Mouse (Mus musculus): ENCODE measurements around the gene Colca2. TPM values are rescaled to one million over a fixed set of nuclear protein-coding genes. Genes with fewer than 3 reads are reported as not detected.
A peak's percentile ranks its signal among the peaks of the same experiment; 100 is the strongest.

The Colca2 gene
- polyA plus RNA-seq, 1 experiment from 2014 or later: 0.39 TPM

GRCm38 (mm10) chr9:51277834-51278498 is 403 bp downstream of the Colca2 start:
- peak overlapping the region; percentile 54 for H3K4me3 ChIP-seq (ENCODE audit: low read depth, low read length)
- no peaks in the 10 kb centered on the region for H3K9me3 ChIP-seq (ENCODE audit: low read length)

GRCm38 (mm10) chr9:51274678-51275077 is 3.7 kb downstream of the Colca2 start:
- 19% methylated on average over 4 of the region's 4 CpGs for WGBS (ENCODE audit: insufficient replicate concordance)
- Histone ChIP-seq H3K9me3 (ENCODE audit: low read length) (no peaks in the 10 kb centered on the region), H3K9ac (replicated peaks) (no peak overlapping the region), H3K4me3 (ENCODE audit: low read depth, low read length) (no peak overlapping the region), H3K4me1 (ENCODE audit: insufficient read depth) (peaks cover 6% of the 10 kb centered on the region; the same call in 1 of the 2 replicates), H3K36me3 (replicated peaks; ENCODE audit: insufficient read depth, low read length) (no peaks in the 10 kb centered on the region), H3K27ac (ENCODE audit: low read depth) (peak overlapping the region; percentile 44; the same call in 1 of the 2 replicates), H3K4me2 (ENCODE audit: low read depth, low read length) (no peak overlapping the region), H3K27me3 (ENCODE audit: insufficient read depth, low read length) (peaks cover 3% of the 10 kb centered on the region)
- peak; percentile 43 for ATAC-seq
- DNase-seq: peak; percentile 24
- no peak for TF ChIP-seq EP300 (IDR thresholded peaks at IDR 0.05; ENCODE audit: low read depth)
- TF ChIP-seq CTCF (IDR thresholded peaks at IDR 0.05; ENCODE audit: low read depth): no peak

More at GRCm38 (mm10) chr9:51277834-51278498, 403 bp downstream of the Colca2 start:
- H3K4me2 ChIP-seq (ENCODE audit: low read depth, low read length): peak overlapping the region; percentile 79
- H3K27me3 ChIP-seq (ENCODE audit: insufficient read depth, low read length): peaks cover 3% of the 10 kb centered on the region
- H3K36me3 ChIP-seq (replicated peaks; ENCODE audit: insufficient read depth, low read length): no peaks in the 10 kb centered on the region
- TF ChIP-seq EP300 (IDR thresholded peaks at IDR 0.05; ENCODE audit: low read depth) (no peak), CTCF (IDR thresholded peaks at IDR 0.05; ENCODE audit: low read depth) (no peak)
- no peak overlapping the region for H3K9ac ChIP-seq (replicated peaks)
- DNase-seq (no peak), ATAC-seq (no peak)
- H3K27ac ChIP-seq (ENCODE audit: low read depth): peak overlapping the region; percentile 18; the same call in 1 of the 2 replicates
- H3K4me1 ChIP-seq (ENCODE audit: insufficient read depth): peaks cover 6% of the 10 kb centered on the region; the same call in 1 of the 2 replicates
- 27% methylated on average over 13 of the region's 13 CpGs for WGBS (ENCODE audit: insufficient replicate concordance)

DNA sequence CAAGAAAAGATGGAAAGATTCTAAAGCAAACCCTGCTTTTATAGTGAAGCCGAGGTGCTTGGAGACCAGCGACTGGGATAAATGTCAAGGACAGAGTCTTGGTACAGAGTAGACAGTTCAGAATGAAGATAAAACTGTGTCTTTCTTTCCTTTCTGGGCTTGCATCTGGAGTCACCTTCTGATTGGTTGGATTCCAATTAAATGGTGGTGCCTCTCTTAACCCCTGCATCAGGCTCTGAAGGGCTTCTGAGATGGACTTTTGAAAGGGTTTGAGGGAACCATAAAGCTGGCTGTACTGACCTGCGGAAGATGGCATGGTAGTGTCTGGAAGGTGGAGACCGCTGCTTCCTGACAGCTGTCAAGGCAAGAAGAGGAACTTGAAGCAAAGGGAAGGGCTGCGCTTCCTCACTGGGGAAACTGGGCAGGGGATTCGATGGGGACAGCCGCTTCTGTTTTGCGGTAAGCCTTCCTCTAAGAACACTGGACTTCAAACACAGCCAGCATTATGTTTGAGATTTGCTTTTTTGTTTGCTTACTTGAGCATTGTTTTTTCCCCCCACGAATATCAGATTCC is 4.7 kb downstream of the Colca2 start:
- ATAC-seq (no peak), DNase-seq (peak; percentile 25)
- 29% methylated on average over 9 of the region's 9 CpGs for WGBS (ENCODE audit: insufficient replicate concordance)
- no peaks in the 10 kb centered on the region for H3K9me3 ChIP-seq (ENCODE audit: low read length)
- no peak for TF ChIP-seq EP300 (IDR thresholded peaks at IDR 0.05; ENCODE audit: low read depth)
- no peak for TF ChIP-seq CTCF (IDR thresholded peaks at IDR 0.05; ENCODE audit: low read depth)
- H3K27me3 ChIP-seq (ENCODE audit: insufficient read depth, low read length): no peaks in the 10 kb centered on the region
- no peaks in the 10 kb centered on the region for H3K36me3 ChIP-seq (replicated peaks; ENCODE audit: insufficient read depth, low read length)
- H3K9ac ChIP-seq (replicated peaks): no peak overlapping the region
- no peak overlapping the region for H3K27ac ChIP-seq (ENCODE audit: low read depth)
- no peak overlapping the region for H3K4me2 ChIP-seq (ENCODE audit: low read depth, low read length)
- peaks cover 6% of the 10 kb centered on the region; the same call in 1 of the 2 replicates for H3K4me1 ChIP-seq (ENCODE audit: insufficient read depth)
- no peak overlapping the region for H3K4me3 ChIP-seq (ENCODE audit: low read depth, low read length)

GRCm38 (mm10) chr9:51272102-51272501 is 6.3 kb downstream of the Colca2 start:
- H3K9me3 ChIP-seq (ENCODE audit: low read length): no peaks in the 10 kb centered on the region
- H3K36me3 ChIP-seq (replicated peaks; ENCODE audit: insufficient read depth, low read length): no peaks in the 10 kb centered on the region
- H3K27ac ChIP-seq (ENCODE audit: low read depth): no peak overlapping the region
- ATAC-seq: no peak
- no peak overlapping the region for H3K9ac ChIP-seq (replicated peaks)
- H3K27me3 ChIP-seq (ENCODE audit: insufficient read depth, low read length): no peaks in the 10 kb centered on the region
- 47% methylated on average over 5 of the region's 5 CpGs for WGBS (ENCODE audit: insufficient replicate concordance)
- H3K4me2 ChIP-seq (ENCODE audit: low read depth, low read length): no peak overlapping the region
- DNase-seq: no peak
- peaks cover 2% of the 10 kb centered on the region; the same call in 1 of the 2 replicates for H3K4me1 ChIP-seq (ENCODE audit: insufficient read depth)
- TF ChIP-seq EP300 (IDR thresholded peaks at IDR 0.05; ENCODE audit: low read depth) (no peak), CTCF (IDR thresholded peaks at IDR 0.05; ENCODE audit: low read depth) (no peak)
- H3K4me3 ChIP-seq (ENCODE audit: low read depth, low read length): no peak overlapping the region

- Histone ChIP-seq H3K36me3 (replicated peaks; ENCODE audit: insufficient read depth, low read length) (no peaks in the 10 kb centered on the region), H3K9ac (replicated peaks) (no peak overlapping the region), H3K4me1 (ENCODE audit: insufficient read depth) (peaks cover 2% of the 10 kb centered on the region; the same call in 1 of the 2 replicates), H3K27ac (ENCODE audit: low read depth) (no peak overlapping the region), H3K27me3 (ENCODE audit: insufficient read depth, low read length) (no peaks in the 10 kb centered on the region), H3K4me2 (ENCODE audit: low read depth, low read length) (no peak overlapping the region), H3K9me3 (ENCODE audit: low read length) (no peaks in the 10 kb centered on the region), H3K4me3 (ENCODE audit: low read depth, low read length) (no peak overlapping the region)
- no peak for DNase-seq
- no peak for ATAC-seq
- 70% methylated on average over 8 of the region's 8 CpGs for WGBS (ENCODE audit: insufficient replicate concordance)
- TF ChIP-seq CTCF (IDR thresholded peaks at IDR 0.05; ENCODE audit: low read depth): no peak
- TF ChIP-seq EP300 (IDR thresholded peaks at IDR 0.05; ENCODE audit: low read depth): no peak
Measured at GRCm38 (mm10) chr9:51271073-51271472, 7.3 kb downstream of the Colca2 start.

DNA sequence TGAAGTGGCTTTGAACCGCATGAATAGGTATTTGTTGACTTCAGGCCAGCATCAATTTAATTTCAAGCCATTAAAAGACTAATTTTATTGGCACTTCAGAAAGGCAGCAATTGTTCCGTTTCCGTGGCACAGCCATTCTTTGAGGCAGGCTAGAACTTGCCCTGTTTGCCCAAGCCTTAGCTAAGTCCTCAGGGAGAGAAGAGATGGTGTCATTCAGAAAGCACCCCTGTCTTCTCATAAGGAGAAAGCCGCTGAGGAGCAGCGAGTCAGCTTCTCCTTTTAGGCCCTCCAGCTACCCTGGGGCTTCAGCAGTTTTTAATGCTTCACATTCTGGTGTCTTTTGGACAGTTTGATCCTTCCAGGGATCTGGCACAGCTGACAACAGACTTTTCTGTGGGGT is 9.5 kb downstream of the Colca2 start:
- Histone ChIP-seq H3K9me3 (ENCODE audit: low read length) (no peaks in the 10 kb centered on the region), H3K4me2 (ENCODE audit: low read depth, low read length) (no peak overlapping the region), H3K27ac (ENCODE audit: low read depth) (no peak overlapping the region), H3K36me3 (replicated peaks; ENCODE audit: insufficient read depth, low read length) (no peaks in the 10 kb centered on the region), H3K9ac (replicated peaks) (no peak overlapping the region), H3K27me3 (ENCODE audit: insufficient read depth, low read length) (no peaks in the 10 kb centered on the region), H3K4me3 (ENCODE audit: low read depth, low read length) (no peak overlapping the region), H3K4me1 (ENCODE audit: insufficient read depth) (no peaks in the 10 kb centered on the region)
- WGBS (ENCODE audit: insufficient replicate concordance): 78% methylated on average over 5 of the region's 5 CpGs
- ATAC-seq (no peak), DNase-seq (no peak)
- no peak for TF ChIP-seq EP300 (IDR thresholded peaks at IDR 0.05; ENCODE audit: low read depth)
- no peak for TF ChIP-seq CTCF (IDR thresholded peaks at IDR 0.05; ENCODE audit: low read depth)
